Mouse (Mus musculus) midbrain, embryonic 16.5 days (tissue): Measurements from ENCODE around the gene Dnaic1. TPM values are rescaled to one million over a fixed set of nuclear protein-coding genes. Genes with fewer than 3 reads are reported as not detected.

Experiments
- ATAC-seq: fragments of 200-750 bp; cut with Nextera tagmentation; 2 replicates; pipeline ENCODE4 v1.8.0; 2017; ENCODE audit warnings: moderate TSS enrichment
- H3K27ac ChIP-seq: fragments of 300-500 bp; sonication (generic); 2 replicates; pipeline ENCODE4 v1.5.1; 2014; ENCODE audit warnings: mild to moderate bottlenecking, low read length, mixed read lengths
- H3K27me3 ChIP-seq: fragments of 300-500 bp; sonication (generic); 2 replicates; pipeline ENCODE4 v1.6.1; 2014; ENCODE audit warnings: low read depth, low read length, mixed read lengths; ENCODE audit not compliant: control insufficient read depth, insufficient read depth
- H3K36me3 ChIP-seq: fragments of 300-500 bp; sonication (generic); 2 replicates; pipeline ENCODE4 v1.6.1; 2014; ENCODE audit warnings: mild to moderate bottlenecking, low read length, moderate library complexity, mixed read lengths; ENCODE audit not compliant: control insufficient read depth, insufficient read depth
- H3K4me1 ChIP-seq: fragments of 300-500 bp; sonication (generic); 2 replicates; pipeline ENCODE4 v1.6.1; 2014; ENCODE audit warnings: mild to moderate bottlenecking, low read length, mixed read lengths; ENCODE audit not compliant: control insufficient read depth, insufficient read depth
- H3K4me2 ChIP-seq: fragments of 300-500 bp; sonication (generic); 2 replicates; pipeline ENCODE4 v1.6.1; 2014; ENCODE audit warnings: mild to moderate bottlenecking, low read length, mixed read lengths
- H3K4me3 ChIP-seq: fragments of 300-500 bp; sonication (generic); 2 replicates; pipeline ENCODE4 v1.5.1; 2014; ENCODE audit warnings: low read depth, mild to moderate bottlenecking, low read length, moderate library complexity, mixed read lengths
- H3K9ac ChIP-seq: fragments of 300-500 bp; sonication (generic); 2 replicates; pipeline ENCODE4 v1.6.1; 2014; ENCODE audit warnings: low read depth, low read length, mixed read lengths
- H3K9me3 ChIP-seq: fragments of 300-500 bp; sonication (generic); replicated peaks from 2 replicates; pipeline ENCODE4 v1.6.1; 2014; ENCODE audit warnings: mild to moderate bottlenecking, low read length, mixed read lengths; ENCODE audit not compliant: control insufficient read depth, poor library complexity, severe bottlenecking
- WGBS: fragments of 180-500 bp; shearing (Covaris S2); extraction: QIAGEN DNeasy Blood & Tissue Kit; methylation state at CpG from one replicate; pipeline ENCODE4 v1.1.7; 2014; 5-methylcytosine and 5-hydroxymethylcytosine counted together
- polyA plus RNA-seq: library from polyadenylated mRNA; unstranded; fragments of >200 nt; fragmentation: Nextera tagmentation; extraction: Ambion mirVana; gene quantifications from 2 replicates; pipeline ENCODE4 v1.2.1, GENCODE M21; 2015

The Dnaic1 gene
- polyA plus RNA-seq, 1 experiment from 2014 or later: 2.6 TPM

DNA sequence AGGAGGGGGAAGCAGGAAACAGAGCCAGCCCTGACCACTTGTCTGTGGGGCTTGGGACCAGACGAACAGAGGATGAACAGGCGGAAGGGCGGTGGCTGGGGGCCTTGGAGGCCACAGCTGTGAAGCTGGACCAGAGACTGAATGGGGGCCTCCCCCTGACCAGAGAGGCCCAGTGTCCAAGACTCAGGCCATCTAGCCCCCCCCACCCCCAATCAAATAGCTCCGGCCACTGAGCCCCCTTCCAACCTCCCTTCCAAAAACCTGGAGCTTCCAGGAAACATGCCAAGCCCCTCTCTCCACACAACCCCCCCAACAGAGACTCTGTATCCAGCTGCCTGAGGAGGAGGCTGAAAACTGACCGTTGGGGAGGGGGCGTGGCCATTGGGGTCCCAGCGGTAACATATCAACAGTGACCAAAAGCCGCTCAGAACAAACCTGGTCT lies 103.0 kb downstream of the Dnaic1 start:
- no peak for ATAC-seq
- Histone ChIP-seq H3K27ac (peak overlapping the region; percentile 60; the same call in 1 of the 2 replicates), H3K36me3 (no peaks in the 10 kb centered on the region), H3K4me1 (peaks cover 40% of the 10 kb centered on the region), H3K9ac (peak overlapping the region; percentile 33; the same call in 1 of the 2 replicates), H3K4me3 (no peak overlapping the region), H3K4me2 (no peak overlapping the region), H3K27me3 (no peaks in the 10 kb centered on the region), H3K9me3 (no peaks in the 10 kb centered on the region)
- WGBS: 26% methylated on average over 8 of the region's 8 CpGs

GRCm38 (mm10) chr4:41673186-41673585 lies 103.6 kb downstream of the Dnaic1 start:
- H3K27ac ChIP-seq: no peak overlapping the region
- no peak overlapping the region for H3K9ac ChIP-seq
- ATAC-seq: no peak
- H3K9me3 ChIP-seq: no peaks in the 10 kb centered on the region
- peaks cover 45% of the 10 kb centered on the region for H3K4me1 ChIP-seq
- H3K4me2 ChIP-seq: no peak overlapping the region
- WGBS: 34% methylated on average over 19 of the region's 19 CpGs
- no peaks in the 10 kb centered on the region for H3K36me3 ChIP-seq
- no peaks in the 10 kb centered on the region for H3K27me3 ChIP-seq
- H3K4me3 ChIP-seq: no peak overlapping the region

DNA sequence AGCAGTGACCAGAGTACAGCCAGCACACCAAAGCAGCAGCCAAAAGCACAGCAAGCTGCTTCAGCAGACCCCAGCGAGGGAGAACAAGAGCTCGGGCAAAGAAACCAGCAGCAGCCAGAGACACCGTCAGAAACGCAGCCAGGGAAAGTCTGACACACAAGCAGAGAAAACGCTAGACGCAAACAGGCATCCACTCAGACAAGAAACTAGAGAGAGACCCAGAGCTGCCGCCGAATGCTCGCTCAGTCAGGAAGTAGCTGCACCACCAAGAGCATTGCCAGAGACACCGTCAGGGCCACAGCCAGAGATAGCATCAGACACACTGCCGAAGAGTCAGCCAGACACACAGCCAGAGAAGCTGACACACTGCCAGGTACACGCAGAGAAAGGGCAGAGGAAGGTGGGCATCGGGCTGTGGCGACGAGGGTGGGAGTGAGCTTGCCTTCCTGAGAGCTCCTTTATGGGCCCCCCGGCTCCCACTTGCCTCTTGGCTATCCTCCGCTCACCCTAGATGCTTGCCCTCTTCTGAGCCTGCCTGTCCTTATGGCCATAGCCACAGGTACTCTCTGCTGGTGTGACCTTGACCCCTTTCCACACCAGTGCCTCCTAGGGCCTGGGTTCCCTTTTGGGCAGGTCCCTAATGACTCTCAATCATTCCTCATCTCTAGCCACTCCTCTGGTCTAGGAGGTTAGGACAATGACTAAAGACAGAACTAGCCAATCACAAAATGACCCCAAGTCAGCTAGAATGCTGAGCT lies 106.9 kb downstream of the Dnaic1 start:
- Histone ChIP-seq H3K4me2 (no peak overlapping the region), H3K36me3 (no peaks in the 10 kb centered on the region), H3K4me3 (no peak overlapping the region), H3K9me3 (no peaks in the 10 kb centered on the region), H3K9ac (0 out of 2 replicates have a peak overlapping the region, but pooled peaks have one; percentile 32), H3K4me1 (peaks cover 51% of the 10 kb centered on the region), H3K27ac (peak overlapping the region; percentile 62), H3K27me3 (no peaks in the 10 kb centered on the region)
- WGBS: 61% methylated on average over 17 of the region's 17 CpGs
- ATAC-seq: no peak

DNA sequence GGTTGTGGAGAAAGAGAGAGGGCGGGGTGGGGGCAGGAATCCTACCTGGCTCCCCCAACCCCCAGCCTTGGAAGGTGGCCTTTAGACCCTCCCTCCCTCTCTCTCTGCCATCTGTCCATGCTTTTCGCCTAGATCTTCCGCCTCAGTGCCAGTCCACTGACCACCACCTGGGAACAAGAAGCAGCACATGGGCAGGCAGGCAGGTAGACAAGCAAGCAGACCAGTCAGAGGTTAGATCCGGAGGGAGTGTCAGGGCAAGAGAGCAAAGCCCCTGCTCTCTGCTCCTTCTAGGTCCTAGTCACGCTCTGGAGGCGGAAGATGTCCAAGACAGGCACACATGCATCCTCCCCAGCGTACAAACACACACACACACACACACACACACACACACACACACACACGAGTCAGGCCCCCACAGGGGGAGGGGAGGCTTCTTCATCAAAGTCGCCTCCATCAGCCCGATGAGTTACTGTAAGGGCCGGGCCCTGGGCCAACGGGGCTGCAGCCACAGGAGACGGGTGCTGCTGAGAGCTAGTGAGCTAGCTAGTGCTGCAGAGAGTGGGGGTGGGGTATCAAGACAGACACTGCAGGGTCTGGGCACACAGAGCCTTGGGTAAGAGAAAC lies 107.5 kb downstream of the Dnaic1 start:
- Histone ChIP-seq H3K4me3 (no peak overlapping the region), H3K27ac (peak overlapping the region; percentile 60), H3K9ac (peak overlapping the region; percentile 11; the same call in 1 of the 2 replicates), H3K9me3 (no peaks in the 10 kb centered on the region), H3K4me1 (peaks cover 46% of the 10 kb centered on the region), H3K36me3 (no peaks in the 10 kb centered on the region), H3K27me3 (no peaks in the 10 kb centered on the region), H3K4me2 (0 out of 2 replicates have a peak overlapping the region, but pooled peaks have one; percentile 12)
- 46% methylated on average over 13 of the region's 13 CpGs for WGBS
- ATAC-seq: peak; percentile 36; the same call in 1 of the 2 replicates

- no peak for ATAC-seq
- H3K9me3 ChIP-seq: no peaks in the 10 kb centered on the region
- WGBS: 69% methylated on average over 6 of the region's 6 CpGs
- no peak overlapping the region for H3K4me3 ChIP-seq
- no peaks in the 10 kb centered on the region for H3K27me3 ChIP-seq
- no peak overlapping the region for H3K9ac ChIP-seq
- peaks cover 42% of the 10 kb centered on the region for H3K4me1 ChIP-seq
- no peak overlapping the region for H3K4me2 ChIP-seq
- no peaks in the 10 kb centered on the region for H3K36me3 ChIP-seq
- H3K27ac ChIP-seq: no peak overlapping the region
Measured at GRCm38 (mm10) chr4:41678863-41679262, 109.3 kb downstream of the Dnaic1 start.

DNA sequence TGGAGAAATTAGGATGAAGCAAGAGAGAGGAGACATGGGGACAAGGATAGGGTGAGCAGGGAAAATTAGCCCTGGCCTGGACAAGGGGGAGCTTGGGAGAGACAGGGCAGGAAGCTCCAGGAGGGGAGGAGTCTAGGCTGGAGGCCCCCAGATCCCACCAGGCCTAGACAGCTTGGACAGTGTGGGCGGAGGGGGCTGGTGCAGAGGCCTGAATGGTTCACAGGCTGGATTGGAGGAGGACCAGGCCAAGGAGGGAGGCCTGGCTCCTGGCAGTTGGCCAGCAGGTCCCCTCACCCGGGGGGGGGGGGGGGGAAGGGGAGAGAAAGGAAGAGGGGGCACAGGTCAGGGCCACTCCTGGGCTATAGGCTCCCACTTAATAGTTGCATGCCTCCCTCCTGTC lies 109.7 kb downstream of the Dnaic1 start:
- Histone ChIP-seq H3K9ac (no peak overlapping the region), H3K27me3 (no peaks in the 10 kb centered on the region), H3K9me3 (no peaks in the 10 kb centered on the region), H3K36me3 (no peaks in the 10 kb centered on the region), H3K27ac (no peak overlapping the region), H3K4me1 (peaks cover 42% of the 10 kb centered on the region), H3K4me2 (no peak overlapping the region), H3K4me3 (no peak overlapping the region)
- ATAC-seq: 0 out of 2 replicates have a peak, but pooled peaks have one; percentile 12
- WGBS: 29% methylated on average over 2 of the region's 2 CpGs

DNA sequence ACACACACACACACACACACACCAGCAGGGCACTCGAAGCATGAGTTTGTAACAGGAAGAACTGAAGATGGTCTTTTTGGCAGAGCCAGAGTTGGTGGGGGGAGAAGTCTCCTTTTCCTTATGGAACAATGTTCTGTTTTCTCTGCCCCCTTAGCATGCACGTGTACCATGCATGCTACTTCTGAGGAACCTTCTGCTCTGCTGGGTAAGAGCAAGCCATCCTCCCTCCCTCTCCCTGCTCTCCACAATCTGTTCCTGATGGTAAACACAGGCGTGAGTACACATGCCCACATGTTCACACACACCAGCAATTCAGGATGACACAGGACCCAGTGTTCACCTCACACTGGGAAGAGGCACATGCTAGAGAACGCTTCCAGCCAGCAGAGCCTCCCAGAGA lies 111.6 kb downstream of the Dnaic1 start:
- Histone ChIP-seq H3K27ac (no peak overlapping the region), H3K4me1 (peaks cover 34% of the 10 kb centered on the region), H3K9ac (no peak overlapping the region), H3K4me3 (no peak overlapping the region), H3K27me3 (no peaks in the 10 kb centered on the region), H3K36me3 (no peaks in the 10 kb centered on the region), H3K4me2 (no peak overlapping the region), H3K9me3 (no peaks in the 10 kb centered on the region)
- ATAC-seq: no peak
- WGBS: 53% methylated on average over 4 of the region's 4 CpGs

DNA sequence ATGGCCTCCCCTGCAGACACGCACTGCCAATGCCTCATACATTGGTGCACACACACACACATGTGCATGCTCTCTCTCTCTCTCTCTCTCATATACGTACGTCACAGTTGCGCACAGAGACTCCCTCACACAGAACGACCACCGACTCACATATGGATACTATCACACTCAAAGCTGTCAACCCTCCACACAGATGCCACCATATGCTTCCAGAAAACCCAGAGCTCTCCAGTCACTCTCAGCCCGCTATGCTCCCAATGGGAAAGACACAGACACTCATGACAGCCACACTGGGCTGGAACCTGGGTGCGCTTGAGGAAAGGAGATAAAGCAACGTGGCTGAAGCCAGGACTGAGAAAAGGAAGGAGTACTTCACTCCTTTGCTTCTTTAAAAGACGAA lies 112.4 kb downstream of the Dnaic1 start:
- H3K4me3 ChIP-seq: no peak overlapping the region
- no peak for ATAC-seq
- no peaks in the 10 kb centered on the region for H3K27me3 ChIP-seq
- no peak overlapping the region for H3K4me2 ChIP-seq
- H3K9me3 ChIP-seq: no peaks in the 10 kb centered on the region
- H3K27ac ChIP-seq: no peak overlapping the region
- H3K36me3 ChIP-seq: no peaks in the 10 kb centered on the region
- H3K4me1 ChIP-seq: peaks cover 26% of the 10 kb centered on the region
- WGBS: 68% methylated on average over 10 of the region's 10 CpGs
- no peak overlapping the region for H3K9ac ChIP-seq

DNA sequence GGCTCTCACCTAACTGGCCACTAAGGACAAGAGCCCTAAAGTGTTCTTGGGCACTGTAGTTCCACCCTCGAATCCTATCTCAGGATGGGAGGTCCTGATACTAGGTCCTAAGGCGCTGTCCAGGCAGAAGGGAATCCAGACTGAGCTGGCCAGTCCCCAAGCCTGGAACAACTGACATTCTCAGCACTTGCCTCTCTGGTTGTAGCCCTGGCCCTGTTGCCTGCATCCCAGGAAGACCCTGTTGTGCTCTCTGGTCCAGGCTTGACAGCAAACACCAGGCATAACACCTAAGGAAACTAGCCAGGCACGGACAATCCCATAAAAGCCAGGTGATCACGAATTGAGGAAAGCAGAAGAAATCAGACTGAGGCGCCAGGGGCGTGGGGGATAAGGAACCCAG lies 113.2 kb downstream of the Dnaic1 start:
- H3K27ac ChIP-seq: peak overlapping the region; percentile 40; the same call in 1 of the 2 replicates
- no peaks in the 10 kb centered on the region for H3K27me3 ChIP-seq
- no peaks in the 10 kb centered on the region for H3K36me3 ChIP-seq
- 20% methylated on average over 6 of the region's 6 CpGs for WGBS
- peaks cover 18% of the 10 kb centered on the region; the same call in 1 of the 2 replicates for H3K4me1 ChIP-seq
- H3K4me3 ChIP-seq: no peak overlapping the region
- no peak overlapping the region for H3K9ac ChIP-seq
- H3K9me3 ChIP-seq: no peaks in the 10 kb centered on the region
- ATAC-seq: no peak
- H3K4me2 ChIP-seq: peak overlapping the region; percentile 33
